8 mouse cellular contexts compared by ENCODE assay signal in genomic region chrX:129750606-129751005, GRCm38 (mm10). TPM values are rescaled to one million over a fixed set of nuclear protein-coding genes. Genes with fewer than 3 reads are reported as not detected.
A peak's percentile ranks its signal among the peaks of the same experiment; 100 is the strongest.
DNase-seq lines count a peak whose midpoint lies in the region; ATAC-seq lines count a peak whose summit lies in the region.

No protein-coding gene starts in this region.

- H3K4me1 ChIP-seq in forebrain, embryonic 15.5 days, result no peaks in the 10 kb centered on the region
- no peaks in the 10 kb centered on the region for H3K4me1 ChIP-seq in neural tube, embryonic 13.5 days (replicated peaks)

- peak overlapping the region; percentile 70 for H3K4me3 ChIP-seq in forebrain, embryonic 15.5 days
- peak overlapping the region; percentile 55 for H3K4me3 ChIP-seq in neural tube, embryonic 13.5 days

- 22% methylated on average over 5 of the region's 6 CpGs for WGBS in forebrain, embryonic 15.5 days
- WGBS in neural tube, embryonic 13.5 days, result 18% methylated on average over 6 of the region's 6 CpGs

- ATAC-seq in forebrain, embryonic 15.5 days (replicated peaks), result no peak
- ATAC-seq in neural tube, embryonic 13.5 days (ENCODE audit: low read depth), result peak; percentile 30; the same call in 1 of the 2 replicates
- no peak for ATAC-seq in inflammation-experienced regulatory T-cells, adult 6 months

- H3K4me2 ChIP-seq in forebrain, embryonic 15.5 days (replicated peaks), result peak overlapping the region; percentile 45
- H3K4me2 ChIP-seq in neural tube, embryonic 13.5 days, result peak overlapping the region; percentile 60

- peak; percentile 1 for DNase-seq in retina, embryonic 14.5 days (ENCODE audit: low spot score)
- DNase-seq in retina, postnatal 1 day, result no peak
- peak; percentile 3 for DNase-seq in liver
- DNase-seq in cerebellum, adult 9-11 months, result no peak
- no peak for DNase-seq in MN1 (ENCODE audit: low spot score)

- no peaks in the 10 kb centered on the region for H3K9me3 ChIP-seq in forebrain, embryonic 15.5 days
- H3K9me3 ChIP-seq in neural tube, embryonic 13.5 days, result no peaks in the 10 kb centered on the region

- H3K27ac ChIP-seq in forebrain, embryonic 15.5 days (replicated peaks), result no peak overlapping the region
- no peak overlapping the region for H3K27ac ChIP-seq in neural tube, embryonic 13.5 days (replicated peaks)

- peak overlapping the region; percentile 54 for H3K9ac ChIP-seq in forebrain, embryonic 15.5 days (replicated peaks)
- H3K9ac ChIP-seq in neural tube, embryonic 13.5 days, result peak overlapping the region; percentile 69

- no peaks in the 10 kb centered on the region for H3K27me3 ChIP-seq in forebrain, embryonic 15.5 days
- no peaks in the 10 kb centered on the region for H3K27me3 ChIP-seq in neural tube, embryonic 13.5 days

- H3K36me3 ChIP-seq in forebrain, embryonic 15.5 days, result no peaks in the 10 kb centered on the region
- H3K36me3 ChIP-seq in neural tube, embryonic 13.5 days, result no peaks in the 10 kb centered on the region

RNA-seq across cellular contexts. Expression of gene Diaph2, which starts 1.1 kb away (rescaled TPM):
- polyA plus RNA-seq in forebrain, embryonic 15.5 days (2015; fragmentation: Nextera tagmentation; extraction: Ambion mirVana), result 5.8 and 6.1 TPM in 2 replicates
- polyA plus RNA-seq in neural tube, embryonic 13.5 days (2015; fragmentation: Nextera tagmentation; extraction: Ambion mirVana), result 2.8 and 3.5 TPM in 2 replicates
- polyA plus RNA-seq in inflammation-experienced regulatory T-cells, adult 6 months (2017; shearing (Covaris generic)), result 1 to 10 TPM; 5.1 to 6.6 (median 5.1) TPM

Comparison
In these comparisons a context has a peak if more than half of its experiments do, and no peak if none do; other contexts are left out.
1. DNase-seq: peak in retina, embryonic 14.5 days (single experiment) and liver (single experiment); none in retina, postnatal 1 day (single experiment), cerebellum, adult 9-11 months (single experiment) and MN1 (single experiment).